Mouse (Mus musculus): ENCODE results near the gene Rab3il1.

Rab3il1 gene

GRCm38 (mm10) chr19:10073145-10073544 is 71.7 kb downstream of the Rab3il1 start:
- in situ Hi-C loops (cut with MboI; ENCODE audit: unreplicated experiment in 2 of 2), result no loop called here

GRCm38 (mm10) chr19:10078392-10078791 is 76.9 kb downstream of the Rab3il1 start:
- in situ Hi-C loops (cut with MboI; ENCODE audit: unreplicated experiment in 2 of 2), result no loop called here

GRCm38 (mm10) chr19:10080384-10080783 is 78.9 kb downstream of the Rab3il1 start:
- in situ Hi-C loops (cut with MboI; ENCODE audit: unreplicated experiment in 2 of 2), result no loop called here

GRCm38 (mm10) chr19:10082105-10082504 is 80.6 kb downstream of the Rab3il1 start:
- in situ Hi-C loops (cut with MboI; ENCODE audit: unreplicated experiment in 2 of 2), result no loop called here

- in situ Hi-C loops (cut with MboI; ENCODE audit: unreplicated experiment in 2 of 2), result no loop called here
Observed at GRCm38 (mm10) chr19:10085454-10085853, 84.0 kb downstream of the Rab3il1 start.

- in situ Hi-C loops (cut with MboI; ENCODE audit: unreplicated experiment in 2 of 2), result no loop called here
Observed at GRCm38 (mm10) chr19:10086976-10087375, 85.5 kb downstream of the Rab3il1 start.
